In the genomic region with DNA sequence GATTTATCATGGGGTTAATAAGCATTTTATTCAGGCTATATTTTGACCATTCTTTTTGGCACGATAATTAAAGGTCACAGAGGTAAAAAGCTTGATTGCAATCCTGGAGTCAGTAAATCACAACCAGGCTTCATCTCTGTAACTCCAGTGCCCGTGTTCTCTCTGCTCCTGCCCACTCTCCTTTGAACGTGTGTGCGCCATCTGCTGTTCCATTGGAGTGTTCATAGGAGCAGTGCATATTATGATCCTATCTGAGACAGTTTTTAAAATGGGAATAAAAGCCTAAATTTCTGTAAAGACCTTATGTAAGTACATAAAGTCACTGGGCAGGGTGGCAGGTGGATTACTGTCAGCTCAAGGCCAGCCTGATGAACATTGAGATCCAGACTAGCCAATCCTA, we compare ENCODE assay signal across 13 mouse cellular contexts. TPM values are rescaled to one million over a fixed set of nuclear protein-coding genes. Genes with fewer than 3 reads are reported as not detected.
DNase-seq lines count a peak whose midpoint lies in the region; ATAC-seq lines count a peak whose summit lies in the region.
"Had no signal": no experiment of that assay in that cellular context is flagged by ENCODE, and none has a peak within 500 bp of the region (broad histone marks: within the 10 kb centered on the region; RNA-seq: fewer than 3 reads in every experiment).

No protein-coding gene starts in this region.

- DNase-seq in adrenal gland, postnatal 25 days = peak; percentile 4
- DNase-seq in adrenal gland, postnatal 14 days = no peak
- DNase-seq in kidney, postnatal 4 days = peak; percentile 7 to 11
- DNase-seq in 416B (ENCODE audit: low read depth) = peak; percentile 14
- DNase-seq in layer of hippocampus, adult 18-20 months (ENCODE audit: low spot score in 2 of 2) = peak; percentile 25 to 72
- DNase-seq in testis, postnatal 10 days (ENCODE audit: low spot score) = no peak
- no peak for DNase-seq in spleen, postnatal 4 days (ENCODE audit: low spot score in 2 of 2)
- DNase-seq: cerebellum, postnatal 14 days had no signal

- 68% methylated on average over 4 of the region's 4 CpGs for WGBS in kidney, embryonic 16.5 days

- no peaks in the 10 kb centered on the region for H3K27me3 ChIP-seq in kidney, embryonic 16.5 days (ENCODE audit: insufficient read depth, low read length)
- H3K27me3 ChIP-seq: embryonic facial prominence, embryonic 15.5 days; lung, embryonic 15.5 days had no signal

- no peak overlapping the region for H3K4me3 ChIP-seq in kidney, embryonic 16.5 days (ENCODE audit: low read length)
- H3K4me3 ChIP-seq: embryonic facial prominence, embryonic 15.5 days; lung, embryonic 15.5 days had no signal

- no peak for ATAC-seq in kidney, embryonic 16.5 days (ENCODE audit: low FRiP score, low TSS enrichment)
- ATAC-seq: activated CD4-positive, CD25-positive, alpha-beta regulatory T cell, adult 4 months; hindbrain, embryonic 16.5 days had no signal

- H3K36me3 ChIP-seq in kidney, embryonic 16.5 days (ENCODE audit: insufficient read depth, low read length) = peaks cover 11% of the 10 kb centered on the region; the same call in 1 of the 2 replicates

- no peaks in the 10 kb centered on the region for H3K9me3 ChIP-seq in kidney, embryonic 16.5 days (ENCODE audit: low read length)
- H3K9me3 ChIP-seq: embryonic facial prominence, embryonic 15.5 days; lung, embryonic 15.5 days had no signal

- H3K4me2 ChIP-seq in kidney, embryonic 16.5 days (replicated peaks; ENCODE audit: low read depth, low read length) = no peak overlapping the region
- H3K4me2 ChIP-seq: embryonic facial prominence, embryonic 15.5 days; lung, embryonic 15.5 days had no signal

- no peaks in the 10 kb centered on the region; the same call in 1 of the 2 replicates for H3K4me1 ChIP-seq in kidney, embryonic 16.5 days (ENCODE audit: insufficient read depth, low read length)
- H3K4me1 ChIP-seq: embryonic facial prominence, embryonic 15.5 days; lung, embryonic 15.5 days had no signal

- H3K27ac ChIP-seq in kidney, embryonic 16.5 days (ENCODE audit: low read length) = no peak overlapping the region
- H3K27ac ChIP-seq: embryonic facial prominence, embryonic 15.5 days; lung, embryonic 15.5 days had no signal

- H3K9ac ChIP-seq in kidney, embryonic 16.5 days (replicated peaks; ENCODE audit: low read length) = no peak overlapping the region
- H3K9ac ChIP-seq: embryonic facial prominence, embryonic 15.5 days; lung, embryonic 15.5 days had no signal

RNA-seq across cellular contexts. Expression of gene Parg, which starts 40.7 kb away (rescaled TPM):
- 73.1 and 75.6 TPM in 2 replicates for total RNA-seq in adrenal gland, postnatal 25 days (2021)
- total RNA-seq in adrenal gland, postnatal 14 days (2021) = 54.4 and 59.0 TPM in 2 replicates
- polyA plus RNA-seq in kidney, embryonic 16.5 days (2015; fragmentation: Nextera tagmentation; extraction: Ambion mirVana) = 40.8 and 43.1 TPM in 2 replicates
- 10 to 100 TPM; 39.2 to 47.4 TPM for total RNA-seq in layer of hippocampus, adult 18-20 months (2021)

RNA-seq across cellular contexts. Expression of gene Timm23, which starts 40.7 kb away (rescaled TPM):
- total RNA-seq in adrenal gland, postnatal 25 days (2021) = 121 and 174 TPM in 2 replicates
- total RNA-seq in adrenal gland, postnatal 14 days (2021) = 260 and 274 TPM in 2 replicates
- polyA plus RNA-seq in kidney, embryonic 16.5 days (2015; fragmentation: Nextera tagmentation; extraction: Ambion mirVana) = 272 and 302 TPM in 2 replicates
- total RNA-seq in layer of hippocampus, adult 18-20 months (2021) = 10 to 100 TPM; 72.7 to 74.1 TPM

Comparison
In these comparisons a context has a peak if more than half of its experiments do, and no peak if none do; other contexts are left out.
1. DNase-seq: peak in adrenal gland, postnatal 25 days (single experiment), kidney, postnatal 4 days (2 of 2), 416B (single experiment) and layer of hippocampus, adult 18-20 months (2 of 2); none in adrenal gland, postnatal 14 days (single experiment), testis, postnatal 10 days (single experiment) and spleen, postnatal 4 days (0 of 2).